Mouse (Mus musculus): ENCODE measurements around the gene Zfp13. TPM values are rescaled to one million over a fixed set of nuclear protein-coding genes. Genes with fewer than 3 reads are reported as not detected.
"Not testable (repeated sequence)": the region's sequence is repeated elsewhere in the genome, so short reads cannot be mapped to it uniquely, and the experiment has no call there.

Zfp13 gene
- total and polyA plus RNA-seq, 3 experiments, result 0.30 TPM; not detected in 2

GRCm38 (mm10) chr17:23531408-23531807 lies 67.9 kb downstream of the Zfp13 start:
- H3K9me3 ChIP-seq (replicated peaks; ENCODE audit: low read length); H3K27me3 ChIP-seq (replicated peaks); H3K4me2 ChIP-seq (ENCODE audit: insufficient read depth, low read depth, poor library complexity, severe bottlenecking); H3K27ac ChIP-seq (ENCODE audit: insufficient read depth, low read depth); dilution Hi-C loops (cut with MboI; ENCODE audit: extremely low pct_ligation_motif_present, extremely low pct_unique_long_range_greater_than_20kb, low sequenced_read_pairs); in situ Hi-C loops (cut with MboI; ENCODE audit: low pct_ligation_motif_present, low pct_unique_long_range_greater_than_20kb, low sequenced_read_pairs); DNase-seq (ENCODE audit: extremely low read depth); H3K79me2 ChIP-seq (replicated peaks; ENCODE audit: control insufficient read depth, extremely low read depth, insufficient read depth, poor library complexity, severe bottlenecking); H3K4me3 ChIP-seq (replicated peaks in 1 of 3; ENCODE audit: low read depth in 2 of 3, low read length in 2 of 3, poor library complexity in 1 of 3); H3K4me1 ChIP-seq (ENCODE audit: control insufficient read depth in 1 of 2, insufficient read depth in 2 of 2); H3K36me3 ChIP-seq (replicated peaks in 1 of 2; ENCODE audit: control insufficient read depth in 1 of 2, insufficient read depth in 1 of 2, low read length in 1 of 2); H3K9ac ChIP-seq (ENCODE audit: insufficient read depth, low read depth): not testable (repeated sequence)
- TF ChIP-seq ZNF384 (IDR thresholded peaks at IDR 0.05; ENCODE audit: low read depth, low read length), result peak; percentile 57

Other genes with a start within 250 kb of the Zfp13 start
Only the 20 nearest of the 22 such genes appear.
- gene Vmn2r116, start 214.9 kb downstream of the Zfp13 start, total RNA-seq (2012; rRNA removed), result not detected in 2 replicates
- gene Vmn2r116, start 214.9 kb downstream of the Zfp13 start, total RNA-seq (2014; rRNA removed), result not detected in 2 replicates
- gene Vmn2r116, start 214.9 kb downstream of the Zfp13 start, polyA plus RNA-seq (2012; ENCODE audit: insufficient read length, low read depth), result not detected in 2 replicates
- gene Vmn2r117, start 119.8 kb downstream of the Zfp13 start, total RNA-seq (2012; rRNA removed), result not detected in 2 replicates
- gene Vmn2r117, start 119.8 kb downstream of the Zfp13 start, total RNA-seq (2014; rRNA removed), result not detected in 2 replicates
- gene Vmn2r117, start 119.8 kb downstream of the Zfp13 start, polyA plus RNA-seq (2012; ENCODE audit: insufficient read length, low read depth), result not detected in 2 replicates
- 10.9 and 11.4 TPM in 2 replicates for gene Zfp213, start 35.2 kb downstream of the Zfp13 start, total RNA-seq (2012; rRNA removed)
- 8.5 and 9.4 TPM in 2 replicates for gene Zfp213, start 35.2 kb downstream of the Zfp13 start, total RNA-seq (2014; rRNA removed)
- 7.1 and 8.0 TPM in 2 replicates for gene Zfp213, start 35.2 kb downstream of the Zfp13 start, polyA plus RNA-seq (2012; ENCODE audit: insufficient read length, low read depth)
- not detected in 2 replicates for gene Zscan10, start 1.4 kb upstream of the Zfp13 start, total RNA-seq (2012; rRNA removed)
- not detected in 2 replicates for gene Zscan10, start 1.4 kb upstream of the Zfp13 start, total RNA-seq (2014; rRNA removed)
- not detected in 2 replicates for gene Zscan10, start 1.4 kb upstream of the Zfp13 start, polyA plus RNA-seq (2012; ENCODE audit: insufficient read length, low read depth)
- gene Mmp25, start 45.8 kb upstream of the Zfp13 start, total RNA-seq (2012; rRNA removed), result 0.04 TPM in 1 of 2 replicates, not detected in the other
- 0.04 TPM in 1 of 2 replicates, not detected in the other for gene Mmp25, start 45.8 kb upstream of the Zfp13 start, total RNA-seq (2014; rRNA removed)
- gene Mmp25, start 45.8 kb upstream of the Zfp13 start, polyA plus RNA-seq (2012; ENCODE audit: insufficient read length, low read depth), result not detected in 2 replicates
- not detected in 2 replicates for gene Bicdl2, start 61.0 kb upstream of the Zfp13 start, total RNA-seq (2012; rRNA removed)
- gene Bicdl2, start 61.0 kb upstream of the Zfp13 start, total RNA-seq (2014; rRNA removed), result not detected in 2 replicates
- gene Bicdl2, start 61.0 kb upstream of the Zfp13 start, polyA plus RNA-seq (2012; ENCODE audit: insufficient read length, low read depth), result 0.25 TPM in 1 of 2 replicates, not detected in the other
- gene Hcfc1r1, start 74.1 kb upstream of the Zfp13 start, total RNA-seq (2012; rRNA removed), result 7.3 and 8.9 TPM in 2 replicates
- 3.9 and 6.0 TPM in 2 replicates for gene Hcfc1r1, start 74.1 kb upstream of the Zfp13 start, total RNA-seq (2014; rRNA removed)
- 17.4 and 26.5 TPM in 2 replicates for gene Hcfc1r1, start 74.1 kb upstream of the Zfp13 start, polyA plus RNA-seq (2012; ENCODE audit: insufficient read length, low read depth)
- 40.1 and 41.4 TPM in 2 replicates for gene Thoc6, start 74.4 kb upstream of the Zfp13 start, total RNA-seq (2012; rRNA removed)
- 31.5 and 37.9 TPM in 2 replicates for gene Thoc6, start 74.4 kb upstream of the Zfp13 start, total RNA-seq (2014; rRNA removed)
- gene Thoc6, start 74.4 kb upstream of the Zfp13 start, polyA plus RNA-seq (2012; ENCODE audit: insufficient read length, low read depth), result 34.8 and 37.4 TPM in 2 replicates
- 4.3 and 5.1 TPM in 2 replicates for gene Tnfrsf12a, start 78.0 kb upstream of the Zfp13 start, total RNA-seq (2012; rRNA removed)
- gene Tnfrsf12a, start 78.0 kb upstream of the Zfp13 start, total RNA-seq (2014; rRNA removed), result 1.5 and 2.3 TPM in 2 replicates
- 0.64 and 1.2 TPM in 2 replicates for gene Tnfrsf12a, start 78.0 kb upstream of the Zfp13 start, polyA plus RNA-seq (2012; ENCODE audit: insufficient read length, low read depth)
- not detected in 2 replicates for gene Cldn6, start 79.8 kb upstream of the Zfp13 start, total RNA-seq (2012; rRNA removed)
- not detected in 2 replicates for gene Cldn6, start 79.8 kb upstream of the Zfp13 start, total RNA-seq (2014; rRNA removed)
- gene Cldn6, start 79.8 kb upstream of the Zfp13 start, polyA plus RNA-seq (2012; ENCODE audit: insufficient read length, low read depth), result not detected in 2 replicates
- gene Cldn9, start 84.5 kb upstream of the Zfp13 start, total RNA-seq (2012; rRNA removed), result 0.08 TPM in 1 of 2 replicates, not detected in the other
- gene Cldn9, start 84.5 kb upstream of the Zfp13 start, total RNA-seq (2014; rRNA removed), result not detected in 2 replicates
- not detected in 2 replicates for gene Cldn9, start 84.5 kb upstream of the Zfp13 start, polyA plus RNA-seq (2012; ENCODE audit: insufficient read length, low read depth)
- gene 1520401A03Rik, start 123.3 kb upstream of the Zfp13 start, total RNA-seq (2012; rRNA removed), result 0.08 TPM in 1 of 2 replicates, not detected in the other
- gene 1520401A03Rik, start 123.3 kb upstream of the Zfp13 start, total RNA-seq (2014; rRNA removed), result not detected in 2 replicates
- not detected in 2 replicates for gene 1520401A03Rik, start 123.3 kb upstream of the Zfp13 start, polyA plus RNA-seq (2012; ENCODE audit: insufficient read length, low read depth)
- 21.4 and 25.4 TPM in 2 replicates for gene Pkmyt1, start 126.8 kb upstream of the Zfp13 start, total RNA-seq (2012; rRNA removed)
- 11.4 and 12.6 TPM in 2 replicates for gene Pkmyt1, start 126.8 kb upstream of the Zfp13 start, total RNA-seq (2014; rRNA removed)
- gene Pkmyt1, start 126.8 kb upstream of the Zfp13 start, polyA plus RNA-seq (2012; ENCODE audit: insufficient read length, low read depth), result 30.7 and 37.0 TPM in 2 replicates
- 2.0 and 2.8 TPM in 2 replicates for gene Paqr4, start 141.4 kb upstream of the Zfp13 start, total RNA-seq (2012; rRNA removed)
- gene Paqr4, start 141.4 kb upstream of the Zfp13 start, total RNA-seq (2014; rRNA removed), result 0.47 and 1.0 TPM in 2 replicates
- gene Paqr4, start 141.4 kb upstream of the Zfp13 start, polyA plus RNA-seq (2012; ENCODE audit: insufficient read length, low read depth), result 0.80 and 1.1 TPM in 2 replicates
- gene Kremen2, start 146.3 kb upstream of the Zfp13 start, total RNA-seq (2012; rRNA removed), result 0.34 and 0.55 TPM in 2 replicates
- 0.14 and 0.23 TPM in 2 replicates for gene Kremen2, start 146.3 kb upstream of the Zfp13 start, total RNA-seq (2014; rRNA removed)
- 0.21 and 0.23 TPM in 2 replicates for gene Kremen2, start 146.3 kb upstream of the Zfp13 start, polyA plus RNA-seq (2012; ENCODE audit: insufficient read length, low read depth)
- gene Flywch1, start 172.1 kb upstream of the Zfp13 start, total RNA-seq (2012; rRNA removed), result 26.9 and 28.3 TPM in 2 replicates
- 18.8 and 22.2 TPM in 2 replicates for gene Flywch1, start 172.1 kb upstream of the Zfp13 start, total RNA-seq (2014; rRNA removed)
- gene Flywch1, start 172.1 kb upstream of the Zfp13 start, polyA plus RNA-seq (2012; ENCODE audit: insufficient read length, low read depth), result 22.0 and 23.4 TPM in 2 replicates
- gene Flywch2, start 186.6 kb upstream of the Zfp13 start, total RNA-seq (2012; rRNA removed), result not detected in 2 replicates
- not detected in 2 replicates for gene Flywch2, start 186.6 kb upstream of the Zfp13 start, total RNA-seq (2014; rRNA removed)
- gene Flywch2, start 186.6 kb upstream of the Zfp13 start, polyA plus RNA-seq (2012; ENCODE audit: insufficient read length, low read depth), result not detected in 2 replicates
- 83.6 and 90.4 TPM in 2 replicates for gene Srrm2, start 191.0 kb upstream of the Zfp13 start, total RNA-seq (2012; rRNA removed)
- gene Srrm2, start 191.0 kb upstream of the Zfp13 start, total RNA-seq (2014; rRNA removed), result 18.3 and 26.7 TPM in 2 replicates
- 339 and 383 TPM in 2 replicates for gene Srrm2, start 191.0 kb upstream of the Zfp13 start, polyA plus RNA-seq (2012; ENCODE audit: insufficient read length, low read depth)
- 381 and 386 TPM in 2 replicates for gene Elob, start 229.6 kb upstream of the Zfp13 start, total RNA-seq (2012; rRNA removed)
- 371 and 534 TPM in 2 replicates for gene Elob, start 229.6 kb upstream of the Zfp13 start, total RNA-seq (2014; rRNA removed)
- 250 and 306 TPM in 2 replicates for gene Elob, start 229.6 kb upstream of the Zfp13 start, polyA plus RNA-seq (2012; ENCODE audit: insufficient read length, low read depth)
- gene Prss33, start 236.6 kb upstream of the Zfp13 start, total RNA-seq (2012; rRNA removed), result not detected in 2 replicates
- not detected in 2 replicates for gene Prss33, start 236.6 kb upstream of the Zfp13 start, total RNA-seq (2014; rRNA removed)
- gene Prss33, start 236.6 kb upstream of the Zfp13 start, polyA plus RNA-seq (2012; ENCODE audit: insufficient read length, low read depth), result not detected in 2 replicates

All from CH12.LX (cell line).